Mouse (Mus musculus): Measurements from ENCODE around the gene Tex26. TPM values are rescaled to one million over a fixed set of nuclear protein-coding genes. Genes with fewer than 3 reads are reported as not detected.

Tex26 gene
- polyA plus RNA-seq, 1 experiment from 2014 or later, result 0.54 TPM

DNA sequence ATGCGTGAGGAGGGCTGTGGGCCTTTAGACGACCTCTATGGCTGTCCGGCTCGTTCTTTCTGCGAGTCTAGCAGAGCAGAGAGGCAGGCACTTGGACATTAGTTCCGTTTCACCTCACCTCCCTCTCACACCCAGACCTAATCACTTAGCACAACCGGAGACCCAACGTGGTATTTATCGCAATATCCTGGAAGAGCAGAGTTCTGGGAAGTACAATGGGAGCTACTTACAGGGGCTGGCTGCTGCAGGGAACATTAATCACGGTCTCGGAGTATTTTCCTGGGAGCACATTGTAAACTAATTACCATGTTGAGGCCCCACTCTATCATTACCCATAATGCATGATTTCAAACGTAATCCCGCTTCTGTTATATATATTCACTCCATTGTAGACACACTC lies 70.9 kb downstream of the Tex26 start:
- Histone ChIP-seq H3K9ac (ENCODE audit: low read length) (no peak overlapping the region), H3K9me3 (replicated peaks; ENCODE audit: control insufficient read depth, low read length) (no peaks in the 10 kb centered on the region), H3K4me3 (replicated peaks; ENCODE audit: low read length) (no peak overlapping the region), H3K27me3 (ENCODE audit: control insufficient read depth, insufficient read depth, low read length) (no peaks in the 10 kb centered on the region), H3K36me3 (ENCODE audit: control insufficient read depth, insufficient read depth, low read length) (no peaks in the 10 kb centered on the region), H3K27ac (ENCODE audit: low read length) (no peak overlapping the region), H3K4me2 (ENCODE audit: low read depth, low read length) (no peak overlapping the region), H3K4me1 (ENCODE audit: control insufficient read depth, insufficient read depth, low read length) (peaks cover 9% of the 10 kb centered on the region; the same call in 1 of the 2 replicates)
- 60% methylated on average over 13 of the region's 13 CpGs for WGBS
- ATAC-seq (ENCODE audit: insufficient read depth, low FRiP score), result no peak

DNA sequence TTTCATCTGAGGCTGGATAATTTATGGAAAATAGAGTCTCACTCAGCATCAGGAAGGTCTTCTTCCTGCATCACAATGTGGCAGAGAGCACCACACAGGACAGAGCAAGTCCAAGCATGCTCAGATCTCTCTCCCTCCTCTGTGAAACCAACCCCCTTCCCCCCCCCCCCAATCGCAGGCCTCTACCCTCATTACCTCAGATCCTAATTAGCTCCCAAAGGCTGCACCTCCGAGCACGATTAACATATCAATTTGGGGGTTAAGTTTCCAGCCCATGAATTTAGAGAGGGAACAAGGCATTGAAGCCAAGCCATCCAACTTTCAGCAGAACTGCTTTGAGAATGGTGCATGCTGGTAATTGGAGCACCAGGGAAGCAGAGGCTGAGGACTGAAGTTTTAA lies 73.2 kb downstream of the Tex26 start:
- WGBS, result 58% methylated on average over 3 of the region's 3 CpGs
- no peak for ATAC-seq (ENCODE audit: insufficient read depth, low FRiP score)
- Histone ChIP-seq H3K27me3 (ENCODE audit: control insufficient read depth, insufficient read depth, low read length) (no peaks in the 10 kb centered on the region), H3K4me1 (ENCODE audit: control insufficient read depth, insufficient read depth, low read length) (peaks cover 9% of the 10 kb centered on the region; the same call in 1 of the 2 replicates), H3K36me3 (ENCODE audit: control insufficient read depth, insufficient read depth, low read length) (no peaks in the 10 kb centered on the region), H3K4me2 (ENCODE audit: low read depth, low read length) (no peak overlapping the region), H3K4me3 (replicated peaks; ENCODE audit: low read length) (no peak overlapping the region), H3K27ac (ENCODE audit: low read length) (no peak overlapping the region), H3K9ac (ENCODE audit: low read length) (no peak overlapping the region), H3K9me3 (replicated peaks; ENCODE audit: control insufficient read depth, low read length) (no peaks in the 10 kb centered on the region)

GRCm38 (mm10) chr5:149513438-149514086 lies 74.1 kb downstream of the Tex26 start:
- Histone ChIP-seq H3K4me1 (ENCODE audit: control insufficient read depth, insufficient read depth, low read length) (peaks cover 9% of the 10 kb centered on the region; the same call in 1 of the 2 replicates), H3K27me3 (ENCODE audit: control insufficient read depth, insufficient read depth, low read length) (no peaks in the 10 kb centered on the region), H3K9ac (ENCODE audit: low read length) (no peak overlapping the region), H3K9me3 (replicated peaks; ENCODE audit: control insufficient read depth, low read length) (no peaks in the 10 kb centered on the region), H3K4me3 (replicated peaks; ENCODE audit: low read length) (no peak overlapping the region), H3K4me2 (ENCODE audit: low read depth, low read length) (peak overlapping the region; percentile 32), H3K27ac (ENCODE audit: low read length) (peak overlapping the region; percentile 67), H3K36me3 (ENCODE audit: control insufficient read depth, insufficient read depth, low read length) (no peaks in the 10 kb centered on the region)
- 44% methylated on average over 9 of the region's 9 CpGs for WGBS
- no peak for ATAC-seq (ENCODE audit: insufficient read depth, low FRiP score)

GRCm38 (mm10) chr5:149514087-149514671 lies 74.7 kb downstream of the Tex26 start:
- H3K4me2 ChIP-seq (ENCODE audit: low read depth, low read length), result peak overlapping the region; percentile 32
- WGBS, result 10% methylated on average over 14 of the region's 14 CpGs
- ATAC-seq (ENCODE audit: insufficient read depth, low FRiP score), result peak; percentile 70
- H3K9me3 ChIP-seq (replicated peaks; ENCODE audit: control insufficient read depth, low read length), result no peaks in the 10 kb centered on the region
- H3K4me3 ChIP-seq (replicated peaks; ENCODE audit: low read length), result no peak overlapping the region
- H3K4me1 ChIP-seq (ENCODE audit: control insufficient read depth, insufficient read depth, low read length), result peaks cover 9% of the 10 kb centered on the region; the same call in 1 of the 2 replicates
- peak overlapping the region; percentile 67 for H3K27ac ChIP-seq (ENCODE audit: low read length)
- no peak overlapping the region for H3K9ac ChIP-seq (ENCODE audit: low read length)
- no peaks in the 10 kb centered on the region for H3K36me3 ChIP-seq (ENCODE audit: control insufficient read depth, insufficient read depth, low read length)
- no peaks in the 10 kb centered on the region for H3K27me3 ChIP-seq (ENCODE audit: control insufficient read depth, insufficient read depth, low read length)

DNA sequence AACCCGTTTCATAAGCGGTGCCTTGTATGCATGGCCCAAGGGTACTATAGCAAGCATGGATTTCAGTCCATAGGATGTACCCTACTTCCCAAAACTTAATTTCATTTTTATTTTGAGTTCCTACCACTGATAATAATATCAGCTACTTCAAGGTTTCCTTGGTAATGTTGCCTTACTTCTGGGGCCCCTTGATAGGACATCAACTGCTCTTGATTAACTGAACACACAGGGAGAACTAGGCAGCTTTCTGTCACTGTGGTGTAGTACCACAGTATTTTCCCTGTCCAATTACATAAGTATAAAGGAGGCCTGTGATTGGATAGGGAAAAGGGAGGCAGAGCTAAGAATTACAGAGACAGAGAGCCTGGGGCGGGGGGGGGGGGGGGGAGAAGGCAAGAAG lies 75.4 kb downstream of the Tex26 start:
- Histone ChIP-seq H3K4me1 (ENCODE audit: control insufficient read depth, insufficient read depth, low read length) (peaks cover 9% of the 10 kb centered on the region; the same call in 1 of the 2 replicates), H3K4me3 (replicated peaks; ENCODE audit: low read length) (no peak overlapping the region), H3K36me3 (ENCODE audit: control insufficient read depth, insufficient read depth, low read length) (no peaks in the 10 kb centered on the region), H3K9me3 (replicated peaks; ENCODE audit: control insufficient read depth, low read length) (no peaks in the 10 kb centered on the region), H3K9ac (ENCODE audit: low read length) (no peak overlapping the region), H3K27ac (ENCODE audit: low read length) (no peak overlapping the region; the same call in 1 of the 2 replicates), H3K4me2 (ENCODE audit: low read depth, low read length) (no peak overlapping the region), H3K27me3 (ENCODE audit: control insufficient read depth, insufficient read depth, low read length) (no peaks in the 10 kb centered on the region)
- no peak for ATAC-seq (ENCODE audit: insufficient read depth, low FRiP score)
- 59% methylated on average over 2 of the region's 3 CpGs for WGBS

DNA sequence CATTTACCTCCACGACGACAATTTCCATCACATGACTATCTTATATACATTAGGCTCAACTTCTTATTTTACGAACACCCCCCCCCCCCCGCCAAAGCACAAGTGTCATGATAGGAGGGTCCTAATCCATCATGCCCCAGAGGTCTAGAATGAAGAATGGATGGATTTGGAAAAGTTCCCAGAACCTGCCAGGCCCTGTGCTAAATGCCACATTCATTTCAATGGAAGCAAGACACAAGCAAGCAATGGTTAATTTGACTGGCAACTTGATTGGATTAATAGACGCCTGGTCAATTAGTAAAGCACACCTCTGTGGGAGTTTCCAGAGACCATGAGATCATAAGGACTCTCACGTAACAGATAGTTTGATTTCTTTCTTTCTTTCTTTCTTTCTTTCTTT lies 77.7 kb downstream of the Tex26 start:
- Histone ChIP-seq H3K27ac (ENCODE audit: low read length) (no peak overlapping the region), H3K27me3 (ENCODE audit: control insufficient read depth, insufficient read depth, low read length) (no peaks in the 10 kb centered on the region), H3K36me3 (ENCODE audit: control insufficient read depth, insufficient read depth, low read length) (no peaks in the 10 kb centered on the region), H3K4me1 (ENCODE audit: control insufficient read depth, insufficient read depth, low read length) (peaks cover 9% of the 10 kb centered on the region; the same call in 1 of the 2 replicates), H3K4me3 (replicated peaks; ENCODE audit: low read length) (no peak overlapping the region), H3K9me3 (replicated peaks; ENCODE audit: control insufficient read depth, low read length) (no peaks in the 10 kb centered on the region), H3K9ac (ENCODE audit: low read length) (no peak overlapping the region), H3K4me2 (ENCODE audit: low read depth, low read length) (no peak overlapping the region)
- 56% methylated on average over 6 of the region's 6 CpGs for WGBS
- no peak for ATAC-seq (ENCODE audit: insufficient read depth, low FRiP score)

Other genes starting within 250 kb of the Tex26 start
- 24.6 and 32.8 TPM in 2 replicates for gene Alox5ap, start 174.9 kb upstream of the Tex26 start, polyA plus RNA-seq (2015; fragmentation: Nextera tagmentation; extraction: Ambion mirVana)
- 4.0 and 4.4 TPM in 2 replicates for gene Medag, start 27.9 kb upstream of the Tex26 start, polyA plus RNA-seq (2015; fragmentation: Nextera tagmentation; extraction: Ambion mirVana)
- 0.15 and 0.18 TPM in 2 replicates for gene Wdr95, start 89.0 kb downstream of the Tex26 start, polyA plus RNA-seq (2015; fragmentation: Nextera tagmentation; extraction: Ambion mirVana)
- gene Hsph1, start 196.7 kb downstream of the Tex26 start, polyA plus RNA-seq (2015; fragmentation: Nextera tagmentation; extraction: Ambion mirVana), result 49.5 and 51.4 TPM in 2 replicates
- gene B3glct, start 238.6 kb downstream of the Tex26 start, polyA plus RNA-seq (2015; fragmentation: Nextera tagmentation; extraction: Ambion mirVana), result 10.8 and 11.5 TPM in 2 replicates

Data from stomach, embryonic 16.5 days (tissue).